In the genomic region with DNA sequence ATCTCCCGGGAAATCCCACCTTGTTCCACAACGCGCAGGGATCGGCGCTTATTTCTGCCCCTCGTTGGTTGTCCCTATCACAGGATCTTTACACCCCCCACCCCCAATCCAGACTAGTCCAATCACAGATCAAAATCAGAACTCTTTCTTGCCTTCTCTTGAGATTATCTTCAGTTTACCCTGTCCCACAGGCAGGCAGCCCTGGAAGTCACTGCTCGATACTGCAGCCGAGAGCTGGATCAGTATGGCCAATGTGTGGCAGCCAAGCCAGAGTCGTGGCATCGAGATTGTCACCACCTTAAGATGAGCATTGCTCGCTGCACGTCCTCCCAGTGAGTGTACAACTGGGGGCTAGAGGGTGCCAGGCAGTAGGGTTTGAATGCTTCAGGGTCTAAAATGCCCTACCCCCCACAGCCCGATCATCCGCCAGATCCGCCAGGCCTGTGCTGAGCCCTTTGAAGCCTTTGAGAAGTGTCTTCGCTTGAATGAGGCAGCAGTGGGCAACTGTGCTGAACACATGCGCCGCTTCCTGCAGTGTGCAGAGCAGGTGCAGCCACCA, we compare ENCODE assay signal across 8 mouse cellular contexts. TPM values are rescaled to one million over a fixed set of nuclear protein-coding genes. Genes with fewer than 3 reads are reported as not detected.
DNase-seq lines count a peak whose midpoint lies in the region; ATAC-seq and TF ChIP-seq lines count a peak whose summit lies in the region.

No protein-coding gene starts in this region.

- ATAC-seq in forebrain, postnatal 0 days: peak; percentile 49
- ATAC-seq in limb, embryonic 11.5 days (ENCODE audit: insufficient number of reproducible peaks, low FRiP score, low TSS enrichment, low read depth): no peak; the same call in 1 of the 2 replicates
- peak; percentile 48 for ATAC-seq in midbrain, embryonic 14.5 days (ENCODE audit: low FRiP score, low TSS enrichment)

- peak overlapping the region; percentile 63 for H3K9ac ChIP-seq in forebrain, postnatal 0 days
- peak overlapping the region; percentile 61 for H3K9ac ChIP-seq in limb, embryonic 11.5 days (ENCODE audit: low read length)
- peak overlapping the region; percentile 44 for H3K9ac ChIP-seq in midbrain, embryonic 14.5 days (replicated peaks; ENCODE audit: low read length)

- H3K4me1 ChIP-seq in forebrain, postnatal 0 days (ENCODE audit: insufficient read depth): peaks cover 7% of the 10 kb centered on the region; the same call in 1 of the 2 replicates
- no peaks in the 10 kb centered on the region for H3K4me1 ChIP-seq in limb, embryonic 11.5 days (ENCODE audit: control insufficient read depth, insufficient read depth, low read length)
- H3K4me1 ChIP-seq in midbrain, embryonic 14.5 days (ENCODE audit: control insufficient read depth, insufficient read depth, low read length): peaks cover 9% of the 10 kb centered on the region
- peaks cover 25% of the 10 kb centered on the region for H3K4me1 ChIP-seq in thymus, adult 2 months (replicated peaks; ENCODE audit: control insufficient read depth, insufficient read depth, low read length)

- WGBS in forebrain, postnatal 0 days: 26% methylated on average over 18 of the region's 18 CpGs
- 42% methylated on average over 18 of the region's 18 CpGs for WGBS in limb, embryonic 11.5 days
- WGBS in midbrain, embryonic 14.5 days: 25% methylated on average over 18 of the region's 18 CpGs
- WGBS in thymus, adult 2 months: 7% methylated on average over 18 of the region's 18 CpGs

- no peak for TF ChIP-seq POLR2A in brain, embryonic 14.5 days (IDR thresholded peaks at IDR 0.05; ENCODE audit: borderline replicate concordance, extremely low read depth, insufficient read depth, insufficient read length, poor library complexity, severe bottlenecking)
- 0 out of 2 replicates have a peak, but pooled peaks have one; percentile 65 for TF ChIP-seq POLR2A in thymus, adult 2 months (IDR thresholded peaks at IDR 0.05; ENCODE audit: control insufficient read depth, extremely low read depth, insufficient read depth, low read length, poor library complexity)

- TF ChIP-seq CTCF in brain, embryonic 14.5 days (IDR thresholded peaks at IDR 0.05; ENCODE audit: borderline replicate concordance, extremely low read depth, insufficient read depth, insufficient read length): no peak
- no peak for TF ChIP-seq CTCF in forebrain, postnatal 0 days (IDR thresholded peaks at IDR 0.05; ENCODE audit: low read depth)
- TF ChIP-seq CTCF in thymus, adult 2 months (IDR thresholded peaks at IDR 0.05; ENCODE audit: borderline replicate concordance, control insufficient read depth, extremely low read depth, insufficient read depth, low read length, poor library complexity): 0 out of 2 replicates have a peak, but pooled peaks have one; percentile 19

- peak overlapping the region; percentile 88 for H3K27ac ChIP-seq in forebrain, postnatal 0 days (ENCODE audit: low read depth, low read length)
- peak overlapping the region; percentile 84 for H3K27ac ChIP-seq in limb, embryonic 11.5 days (replicated peaks; ENCODE audit: low read depth, low read length)
- H3K27ac ChIP-seq in midbrain, embryonic 14.5 days (replicated peaks; ENCODE audit: low read depth, low read length): peak overlapping the region; percentile 65
- H3K27ac ChIP-seq in thymus, adult 2 months (ENCODE audit: control insufficient read depth, insufficient read depth, low read length): peak overlapping the region; percentile 94

- peak; percentile 25 for DNase-seq in urinary bladder, postnatal 25 days (ENCODE audit: low spot score)
- DNase-seq in urinary bladder, adult 18-20 months (ENCODE audit: low spot score in 2 of 2): no peak
- DNase-seq in brain, embryonic 14.5 days (ENCODE audit: low read depth): peak; percentile 48
- DNase-seq in forebrain, postnatal 0 days: no peak
- DNase-seq in limb, embryonic 11.5 days (ENCODE audit: low spot score): no peak
- DNase-seq in midbrain, embryonic 14.5 days: no peak
- peak; percentile 83 for DNase-seq in thymus, adult 2 months
- no peak for DNase-seq in urinary bladder, postnatal 10 days (ENCODE audit: low spot score)

- H3K36me3 ChIP-seq in forebrain, postnatal 0 days (ENCODE audit: insufficient read depth): peaks cover 35% of the 10 kb centered on the region
- H3K36me3 ChIP-seq in limb, embryonic 11.5 days (ENCODE audit: control insufficient read depth, insufficient read depth, low read length): peaks cover 24% of the 10 kb centered on the region
- H3K36me3 ChIP-seq in midbrain, embryonic 14.5 days (ENCODE audit: control insufficient read depth, insufficient read depth, low read length): peaks cover 38% of the 10 kb centered on the region
- H3K36me3 ChIP-seq in thymus, adult 2 months (ENCODE audit: control insufficient read depth, insufficient read depth, low read length): peaks cover 18% of the 10 kb centered on the region

- H3K27me3 ChIP-seq in forebrain, postnatal 0 days (ENCODE audit: insufficient read depth, low read length): no peaks in the 10 kb centered on the region
- H3K27me3 ChIP-seq in limb, embryonic 11.5 days (ENCODE audit: control insufficient read depth, insufficient read depth, low read length): no peaks in the 10 kb centered on the region
- H3K27me3 ChIP-seq in midbrain, embryonic 14.5 days (ENCODE audit: control insufficient read depth, insufficient read depth, low read length): no peaks in the 10 kb centered on the region
- no peaks in the 10 kb centered on the region for H3K27me3 ChIP-seq in thymus, adult 2 months (ENCODE audit: control insufficient read depth, insufficient read depth, low read length)

- H3K4me2 ChIP-seq in forebrain, postnatal 0 days (ENCODE audit: low read depth): peak overlapping the region; percentile 75
- H3K4me2 ChIP-seq in limb, embryonic 11.5 days (ENCODE audit: low read depth, severe bottlenecking): peak overlapping the region; percentile 83
- peak overlapping the region; percentile 76 for H3K4me2 ChIP-seq in midbrain, embryonic 14.5 days (ENCODE audit: low read length)

- peak overlapping the region; percentile 61 for H3K4me3 ChIP-seq in forebrain, postnatal 0 days (ENCODE audit: low read depth, low read length)
- peak overlapping the region; percentile 60 for H3K4me3 ChIP-seq in limb, embryonic 11.5 days (ENCODE audit: low read depth, low read length)
- peak overlapping the region; percentile 62 for H3K4me3 ChIP-seq in midbrain, embryonic 14.5 days (replicated peaks; ENCODE audit: low read depth, low read length)
- H3K4me3 ChIP-seq in thymus, adult 2 months (ENCODE audit: control insufficient read depth, insufficient read depth, low read length): peak overlapping the region; percentile 52

- no peaks in the 10 kb centered on the region for H3K9me3 ChIP-seq in forebrain, postnatal 0 days (ENCODE audit: low read length)
- no peaks in the 10 kb centered on the region for H3K9me3 ChIP-seq in limb, embryonic 11.5 days (ENCODE audit: control insufficient read depth, low read length)
- H3K9me3 ChIP-seq in midbrain, embryonic 14.5 days (ENCODE audit: control insufficient read depth, low read length): peaks cover 9% of the 10 kb centered on the region; the same call in 1 of the 2 replicates

RNA-seq across cellular contexts. Expression of gene Chchd5, which starts 0.6 kb away (rescaled TPM):
- 23.4 and 31.6 TPM in 2 replicates for polyA plus RNA-seq in brain, embryonic 14.5 days (2012; rRNA removed)
- 15.2 and 21.4 TPM in 2 replicates for total RNA-seq in forebrain, postnatal 0 days (2014; rRNA removed)
- polyA plus RNA-seq in forebrain, postnatal 0 days (2015; fragmentation: Nextera tagmentation; extraction: Ambion mirVana): 17.1 and 17.6 TPM in 2 replicates
- 29.5 and 30.9 TPM in 2 replicates for polyA plus RNA-seq in limb, embryonic 11.5 days (2014; fragmentation: Nextera tagmentation; extraction: Ambion mirVana)
- polyA plus RNA-seq in midbrain, embryonic 14.5 days (2014; fragmentation: Nextera tagmentation; extraction: Ambion mirVana): 24.4 and 25.0 TPM in 2 replicates
- polyA plus RNA-seq in thymus, adult 2 months (2012; rRNA removed): 55.5 and 65.2 TPM in 2 replicates

RNA-seq across cellular contexts. Expression of gene Polr1b, which starts 29.3 kb away (rescaled TPM):
- 34.4 and 34.9 TPM in 2 replicates for polyA plus RNA-seq in brain, embryonic 14.5 days (2012; rRNA removed)
- 24.9 and 25.5 TPM in 2 replicates for total RNA-seq in forebrain, postnatal 0 days (2014; rRNA removed)
- polyA plus RNA-seq in forebrain, postnatal 0 days (2015; fragmentation: Nextera tagmentation; extraction: Ambion mirVana): 9.5 and 12.0 TPM in 2 replicates
- polyA plus RNA-seq in limb, embryonic 11.5 days (2014; fragmentation: Nextera tagmentation; extraction: Ambion mirVana): 23.0 and 30.2 TPM in 2 replicates
- 8.3 and 9.5 TPM in 2 replicates for polyA plus RNA-seq in midbrain, embryonic 14.5 days (2014; fragmentation: Nextera tagmentation; extraction: Ambion mirVana)
- 24.2 and 28.0 TPM in 2 replicates for polyA plus RNA-seq in thymus, adult 2 months (2012; rRNA removed)

Comparison
In these comparisons a context has a peak if more than half of its experiments do, and no peak if none do; other contexts are left out.
1. DNase-seq: peak in urinary bladder, postnatal 25 days (single experiment), brain, embryonic 14.5 days (single experiment) and thymus, adult 2 months (single experiment); none in urinary bladder, adult 18-20 months (0 of 2), forebrain, postnatal 0 days (single experiment), limb, embryonic 11.5 days (single experiment), midbrain, embryonic 14.5 days (single experiment) and urinary bladder, postnatal 10 days (single experiment).
2. Peak in every context shown above with its lines, with median percentiles within 50 percentile points of each other: H3K27ac ChIP-seq, H3K4me2 ChIP-seq, H3K4me3 ChIP-seq and H3K9ac ChIP-seq.